Mouse (Mus musculus) monocyte, adult 5-6 weeks (primary cell): Measurements from ENCODE around the gene Midn. TPM values are rescaled to one million over a fixed set of nuclear protein-coding genes. Genes with fewer than 3 reads are reported as not detected.

Experiments used
- ATAC-seq: fragments of 153-309, 156-312 bp; replicated peaks from 2 replicates; pipeline ENCODE4 v1.8.0; 2017; ENCODE audit warnings: mild to moderate bottlenecking; ENCODE audit not compliant: low TSS enrichment, insufficient number of reproducible peaks, severe bottlenecking, poor library complexity, low FRiP score
- total RNA-seq: library from RNA; stranded (forward); fragments of 200-1000, 200-491, 200-594 nt; gene quantifications from 3 replicates; pipeline ENCODE4 v1.2.3, GENCODE M21; 2017

The Midn gene
- total RNA-seq, 1 experiment from 2014 or later: 29.9 TPM

GRCm38 (mm10) chr10:80123932-80124562 is 24.0 kb upstream of the Midn start:
- ATAC-seq: no peak

GRCm38 (mm10) chr10:80127920-80128319 is 20.2 kb upstream of the Midn start:
- ATAC-seq: no peak

- ATAC-seq: no peak
Observed at GRCm38 (mm10) chr10:80129846-80130245, 18.2 kb upstream of the Midn start.

- no peak for ATAC-seq
Observed at GRCm38 (mm10) chr10:80130403-80131031, 17.6 kb upstream of the Midn start.

GRCm38 (mm10) chr10:80131316-80131951 is 16.6 kb upstream of the Midn start:
- no peak for ATAC-seq

GRCm38 (mm10) chr10:80131952-80132350 is 16.1 kb upstream of the Midn start:
- ATAC-seq: no peak

GRCm38 (mm10) chr10:80133226-80133849 is 14.7 kb upstream of the Midn start:
- ATAC-seq: peak; percentile 42

GRCm38 (mm10) chr10:80134421-80134820 is 13.7 kb upstream of the Midn start:
- ATAC-seq: no peak

- ATAC-seq: no peak
Observed at GRCm38 (mm10) chr10:80135161-80135560, 12.9 kb upstream of the Midn start.

- ATAC-seq: no peak
Observed at GRCm38 (mm10) chr10:80135641-80136040, 12.4 kb upstream of the Midn start.

GRCm38 (mm10) chr10:80136179-80136951 is 11.7 kb upstream of the Midn start:
- ATAC-seq: no peak

- no peak for ATAC-seq
Observed at GRCm38 (mm10) chr10:80136952-80137625, 11.0 kb upstream of the Midn start.

- no peak for ATAC-seq
Observed at GRCm38 (mm10) chr10:80137626-80138552, 10.2 kb upstream of the Midn start.

GRCm38 (mm10) chr10:80138553-80139438 is 9.3 kb upstream of the Midn start, which contains the start of gene Atp5d:
Gene Atp5d (plus strand): TSS chr10:80138632.
- ATAC-seq: no peak

- no peak for ATAC-seq
Observed at GRCm38 (mm10) chr10:80139439-80139775, 8.7 kb upstream of the Midn start.

GRCm38 (mm10) chr10:80139975-80140665 is 8.0 kb upstream of the Midn start:
- ATAC-seq: no peak
